Mouse (Mus musculus) embryonic facial prominence, embryonic 11.5 days (tissue): ENCODE data around the gene Ahdc1. TPM values are rescaled to one million over a fixed set of nuclear protein-coding genes. Genes with fewer than 3 reads are reported as not detected.

ENCODE experiments used
- ATAC-seq: fragments of 200-750 bp; cut with Nextera tagmentation; replicated peaks from 2 replicates; pipeline ENCODE4 v1.8.0; 2017; ENCODE audit warnings: low read depth; ENCODE audit not compliant: insufficient number of reproducible peaks, low FRiP score, low TSS enrichment
- DNase-seq: peaks from one replicate; pipeline ENCODE4 v3.0.0-alpha.2; 2015; ENCODE audit warnings: low spot score
- H3K27ac ChIP-seq: fragments of 300-500 bp; sonication (generic); replicated peaks from 2 replicates; pipeline ENCODE4 v1.5.1; 2014; ENCODE audit warnings: mild to moderate bottlenecking, low read depth, low read length, control low read depth
- H3K27me3 ChIP-seq: fragments of 300-500 bp; sonication (generic); 2 replicates; pipeline ENCODE4 v1.6.1; 2014; ENCODE audit warnings: mild to moderate bottlenecking, low read length, moderate library complexity, mixed read lengths; ENCODE audit not compliant: control insufficient read depth, insufficient read depth
- H3K36me3 ChIP-seq: fragments of 300-500 bp; sonication (generic); replicated peaks from 2 replicates; pipeline ENCODE4 v1.6.1; 2014; ENCODE audit warnings: low read depth, mild to moderate bottlenecking, low read length, moderate library complexity, mixed read lengths; ENCODE audit not compliant: control insufficient read depth, insufficient read depth
- H3K4me1 ChIP-seq: fragments of 300-500 bp; sonication (generic); 2 replicates; pipeline ENCODE4 v1.6.1; 2014; ENCODE audit warnings: low read length, mixed read lengths; ENCODE audit not compliant: control insufficient read depth, insufficient read depth
- H3K4me2 ChIP-seq: fragments of 300-500 bp; sonication (generic); 2 replicates; pipeline ENCODE4 v1.6.1; 2014; ENCODE audit warnings: low read depth, mild to moderate bottlenecking, control low read depth, low read length, moderate library complexity
- H3K4me3 ChIP-seq: fragments of 300-500 bp; sonication (generic); 2 replicates; pipeline ENCODE4 v1.5.1; 2014; ENCODE audit warnings: low read depth, low read length, control low read depth
- H3K9ac ChIP-seq: fragments of 300-500 bp; sonication (generic); replicated peaks from 2 replicates; pipeline ENCODE4 v1.6.1; 2014; ENCODE audit warnings: mild to moderate bottlenecking, control low read depth, low read length
- H3K9me3 ChIP-seq: fragments of 300-500 bp; sonication (generic); replicated peaks from 2 replicates; pipeline ENCODE4 v1.6.1; 2016; ENCODE audit warnings: mild to moderate bottlenecking, low read length, inconsistent platforms, mixed read lengths; ENCODE audit not compliant: control insufficient read depth
- WGBS: fragments of 180-500 bp; shearing (Covaris S2); extraction: QIAGEN DNeasy Blood & Tissue Kit; methylation state at CpG from one replicate; pipeline ENCODE4 v1.1.7; 2014; 5-methylcytosine and 5-hydroxymethylcytosine counted together
- polyA plus RNA-seq: library from polyadenylated mRNA; unstranded; fragments of >200 nt; fragmentation: Nextera tagmentation; extraction: Ambion mirVana; gene quantifications from 2 replicates; pipeline ENCODE4 v1.2.1, GENCODE M21; 2014

The Ahdc1 gene
- polyA plus RNA-seq, 1 experiment from 2014 or later, result 6.6 TPM

- no peak for ATAC-seq
- Histone ChIP-seq H3K4me3 (no peak overlapping the region), H3K27me3 (no peaks in the 10 kb centered on the region), H3K4me1 (0 out of 2 replicates have a peak, but pooled peaks cover 2% of the 10 kb centered on the region), H3K36me3 (no peaks in the 10 kb centered on the region), H3K27ac (no peak overlapping the region), H3K9ac (no peak overlapping the region), H3K9me3 (no peaks in the 10 kb centered on the region), H3K4me2 (no peak overlapping the region)
- WGBS, result 53% methylated on average over 13 of the region's 13 CpGs
- no peak for DNase-seq
Measured at GRCm38 (mm10) chr4:133107788-133108281, 96.8 kb downstream of the Ahdc1 start.

GRCm38 (mm10) chr4:133108481-133109334 lies 97.6 kb downstream of the Ahdc1 start:
- Histone ChIP-seq H3K4me3 (no peak overlapping the region), H3K9me3 (no peaks in the 10 kb centered on the region), H3K27ac (no peak overlapping the region; the same call in 1 of the 2 replicates), H3K4me1 (no peaks in the 10 kb centered on the region), H3K4me2 (no peak overlapping the region), H3K27me3 (no peaks in the 10 kb centered on the region), H3K36me3 (no peaks in the 10 kb centered on the region), H3K9ac (no peak overlapping the region; the same call in 1 of the 2 replicates)
- 36% methylated on average over 13 of the region's 13 CpGs for WGBS
- ATAC-seq (no peak), DNase-seq (no peak)

- Histone ChIP-seq H3K9ac (no peak overlapping the region), H3K27ac (no peak overlapping the region), H3K36me3 (no peaks in the 10 kb centered on the region), H3K4me1 (no peaks in the 10 kb centered on the region), H3K9me3 (no peaks in the 10 kb centered on the region), H3K4me3 (no peak overlapping the region), H3K4me2 (no peak overlapping the region), H3K27me3 (no peaks in the 10 kb centered on the region)
- 30% methylated on average over 5 of the region's 5 CpGs for WGBS
- ATAC-seq, result no peak
- DNase-seq, result no peak
Measured at GRCm38 (mm10) chr4:133109335-133109801, 98.3 kb downstream of the Ahdc1 start.

- 44% methylated on average over 13 of the region's 13 CpGs for WGBS
- no peaks in the 10 kb centered on the region for H3K9me3 ChIP-seq
- no peaks in the 10 kb centered on the region for H3K36me3 ChIP-seq
- no peak for DNase-seq
- no peak overlapping the region for H3K4me3 ChIP-seq
- H3K9ac ChIP-seq, result no peak overlapping the region
- H3K4me1 ChIP-seq, result peaks cover 6% of the 10 kb centered on the region
- H3K27ac ChIP-seq, result no peak overlapping the region
- ATAC-seq, result no peak
- no peaks in the 10 kb centered on the region for H3K27me3 ChIP-seq
- H3K4me2 ChIP-seq, result no peak overlapping the region
Measured at GRCm38 (mm10) chr4:133112175-133112838, 101.2 kb downstream of the Ahdc1 start.

- H3K9ac ChIP-seq, result no peak overlapping the region
Measured at GRCm38 (mm10) chr4:133113351-133113882, 102.4 kb downstream of the Ahdc1 start.

GRCm38 (mm10) chr4:133114762-133115161 lies 103.7 kb downstream of the Ahdc1 start:
- 83% methylated on average over 3 of the region's 3 CpGs for WGBS
- Histone ChIP-seq H3K36me3 (no peaks in the 10 kb centered on the region), H3K9ac (no peak overlapping the region), H3K4me3 (no peak overlapping the region), H3K4me1 (peaks cover 12% of the 10 kb centered on the region), H3K9me3 (no peaks in the 10 kb centered on the region), H3K4me2 (no peak overlapping the region), H3K27me3 (no peaks in the 10 kb centered on the region), H3K27ac (no peak overlapping the region)
- ATAC-seq (no peak), DNase-seq (no peak)

More at GRCm38 (mm10) chr4:133113351-133113882, 102.4 kb downstream of the Ahdc1 start:
- 50% methylated on average over 6 of the region's 6 CpGs for WGBS
- Histone ChIP-seq H3K36me3 (no peaks in the 10 kb centered on the region), H3K27ac (no peak overlapping the region), H3K27me3 (no peaks in the 10 kb centered on the region), H3K9me3 (no peaks in the 10 kb centered on the region), H3K4me2 (no peak overlapping the region), H3K4me1 (peaks cover 12% of the 10 kb centered on the region), H3K4me3 (no peak overlapping the region)
- no peak for ATAC-seq
- no peak for DNase-seq

GRCm38 (mm10) chr4:133115721-133116429 lies 104.8 kb downstream of the Ahdc1 start:
- Histone ChIP-seq H3K4me1 (peaks cover 12% of the 10 kb centered on the region), H3K27me3 (no peaks in the 10 kb centered on the region), H3K27ac (no peak overlapping the region), H3K4me2 (no peak overlapping the region), H3K9me3 (no peaks in the 10 kb centered on the region), H3K4me3 (no peak overlapping the region), H3K9ac (no peak overlapping the region), H3K36me3 (no peaks in the 10 kb centered on the region)
- ATAC-seq (no peak), DNase-seq (no peak)
- 75% methylated on average over 14 of the region's 14 CpGs for WGBS
